Mouse (Mus musculus): ENCODE measurements at regions not wholly inside any gene's neighbourhood (a gene's known extent, or its start where the extent isn't known, plus 50 kb on each side); places are given as distances from the start of the nearest gene placed in this dataset.

DNA sequence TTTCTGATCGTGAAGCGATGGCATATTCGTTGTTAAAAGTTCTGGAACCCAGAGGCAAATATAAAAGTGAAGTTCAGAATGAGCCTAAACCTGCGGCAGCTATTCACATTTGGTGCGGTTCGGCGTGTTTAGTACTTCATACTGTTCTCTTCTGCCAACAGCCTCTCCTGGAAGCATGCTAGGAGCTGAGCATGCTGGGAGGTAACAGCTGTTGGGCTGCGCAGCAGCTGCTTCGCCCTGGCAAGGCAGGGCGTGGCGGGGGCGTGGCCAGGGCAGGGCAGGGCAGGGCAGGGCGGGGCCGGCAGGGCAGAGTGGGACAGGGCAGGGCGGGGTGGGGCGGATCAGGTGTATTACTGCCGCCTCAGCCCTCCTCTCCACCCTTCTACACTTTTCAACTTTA, 107.2 kb upstream of the Mdm1 start:
- peak; percentile 38 for ATAC-seq (ENCODE audit: low read depth)
- Histone ChIP-seq H3K27me3 (ENCODE audit: control insufficient read depth, insufficient read depth, low read depth, low read length) (no peaks in the 10 kb centered on the region), H3K27ac (ENCODE audit: low read length) (no peak overlapping the region), H3K4me2 (ENCODE audit: low read depth, low read length) (no peak overlapping the region), H3K9ac (ENCODE audit: low read length) (no peak overlapping the region), H3K9me3 (ENCODE audit: control insufficient read depth, low read length) (no peaks in the 10 kb centered on the region), H3K36me3 (ENCODE audit: control insufficient read depth, insufficient read depth, low read length) (no peaks in the 10 kb centered on the region), H3K4me1 (replicated peaks; ENCODE audit: control insufficient read depth, insufficient read depth, low read length) (no peaks in the 10 kb centered on the region), H3K4me3 (ENCODE audit: low read length) (no peak overlapping the region)
- 73% methylated on average over 17 of the region's 17 CpGs for WGBS

- WGBS: 82% methylated on average over 13 of the region's 13 CpGs
These were observed 106.6 kb upstream of the Mdm1 start for GRCm38 (mm10) chr10:118035035-118035434.

GRCm38 (mm10) chr10:118038465-118038864, 103.1 kb upstream of the Mdm1 start:
- no peaks in the 10 kb centered on the region for H3K4me1 ChIP-seq (replicated peaks; ENCODE audit: control insufficient read depth, insufficient read depth, low read length)
- no peaks in the 10 kb centered on the region for H3K27me3 ChIP-seq (ENCODE audit: control insufficient read depth, insufficient read depth, low read depth, low read length)
- no peak overlapping the region for H3K4me3 ChIP-seq (ENCODE audit: low read length)
- H3K9ac ChIP-seq (ENCODE audit: low read length): no peak overlapping the region
- no peaks in the 10 kb centered on the region for H3K9me3 ChIP-seq (ENCODE audit: control insufficient read depth, low read length)
- no peak for ATAC-seq (ENCODE audit: low read depth)
- H3K36me3 ChIP-seq (ENCODE audit: control insufficient read depth, insufficient read depth, low read length): no peaks in the 10 kb centered on the region
- 90% methylated on average over 10 of the region's 10 CpGs for WGBS
- no peak overlapping the region for H3K4me2 ChIP-seq (ENCODE audit: low read depth, low read length)
- no peak overlapping the region for H3K27ac ChIP-seq (ENCODE audit: low read length)

More at GRCm38 (mm10) chr10:118035035-118035434, 106.6 kb upstream of the Mdm1 start:
- H3K36me3 ChIP-seq (ENCODE audit: control insufficient read depth, insufficient read depth, low read length): no peaks in the 10 kb centered on the region
- no peak for ATAC-seq (ENCODE audit: low read depth)
- no peak overlapping the region for H3K4me3 ChIP-seq (ENCODE audit: low read length)
- no peaks in the 10 kb centered on the region for H3K27me3 ChIP-seq (ENCODE audit: control insufficient read depth, insufficient read depth, low read depth, low read length)
- H3K9ac ChIP-seq (ENCODE audit: low read length): no peak overlapping the region
- no peak overlapping the region for H3K27ac ChIP-seq (ENCODE audit: low read length)
- H3K9me3 ChIP-seq (ENCODE audit: control insufficient read depth, low read length): no peaks in the 10 kb centered on the region
- no peak overlapping the region for H3K4me2 ChIP-seq (ENCODE audit: low read depth, low read length)
- no peaks in the 10 kb centered on the region for H3K4me1 ChIP-seq (replicated peaks; ENCODE audit: control insufficient read depth, insufficient read depth, low read length)

GRCm38 (mm10) chr10:118039056-118039455, 102.6 kb upstream of the Mdm1 start:
- no peaks in the 10 kb centered on the region for H3K27me3 ChIP-seq (ENCODE audit: control insufficient read depth, insufficient read depth, low read depth, low read length)
- no peaks in the 10 kb centered on the region for H3K9me3 ChIP-seq (ENCODE audit: control insufficient read depth, low read length)
- H3K4me2 ChIP-seq (ENCODE audit: low read depth, low read length): no peak overlapping the region
- no peak overlapping the region for H3K27ac ChIP-seq (ENCODE audit: low read length)
- 79% methylated on average over 4 of the region's 4 CpGs for WGBS
- no peaks in the 10 kb centered on the region for H3K4me1 ChIP-seq (replicated peaks; ENCODE audit: control insufficient read depth, insufficient read depth, low read length)
- ATAC-seq (ENCODE audit: low read depth): no peak
- no peak overlapping the region for H3K9ac ChIP-seq (ENCODE audit: low read length)
- no peaks in the 10 kb centered on the region for H3K36me3 ChIP-seq (ENCODE audit: control insufficient read depth, insufficient read depth, low read length)
- no peak overlapping the region for H3K4me3 ChIP-seq (ENCODE audit: low read length)

DNA sequence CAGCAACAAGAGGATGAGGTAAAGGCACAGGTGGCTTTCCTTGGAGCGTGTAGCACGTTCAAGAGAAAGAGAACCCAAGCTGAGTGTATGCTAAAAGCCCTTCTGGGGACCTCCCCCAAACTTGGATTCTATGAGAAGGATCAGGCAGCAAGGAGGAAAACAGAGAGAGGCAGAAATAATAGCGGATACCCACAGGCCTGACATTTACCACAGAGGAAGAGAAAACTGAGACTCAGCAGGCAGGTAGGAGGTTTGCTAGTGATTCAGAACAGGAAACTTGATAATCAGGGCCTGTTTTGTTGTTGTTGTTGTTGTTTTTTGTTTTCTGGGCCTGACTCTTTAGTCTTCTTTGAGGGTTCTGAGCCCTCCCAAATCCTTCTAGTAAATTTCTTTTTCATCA, 100.5 kb upstream of the Mdm1 start:
- no peak overlapping the region for H3K9ac ChIP-seq (ENCODE audit: low read length)
- no peaks in the 10 kb centered on the region for H3K27me3 ChIP-seq (ENCODE audit: control insufficient read depth, insufficient read depth, low read depth, low read length)
- no peaks in the 10 kb centered on the region for H3K9me3 ChIP-seq (ENCODE audit: control insufficient read depth, low read length)
- H3K4me3 ChIP-seq (ENCODE audit: low read length): no peak overlapping the region
- no peak overlapping the region for H3K4me2 ChIP-seq (ENCODE audit: low read depth, low read length)
- no peaks in the 10 kb centered on the region for H3K36me3 ChIP-seq (ENCODE audit: control insufficient read depth, insufficient read depth, low read length)
- WGBS: 88% methylated on average over 3 of the region's 3 CpGs
- no peak overlapping the region for H3K27ac ChIP-seq (ENCODE audit: low read length)
- no peaks in the 10 kb centered on the region for H3K4me1 ChIP-seq (replicated peaks; ENCODE audit: control insufficient read depth, insufficient read depth, low read length)
- no peak for ATAC-seq (ENCODE audit: low read depth)

DNA sequence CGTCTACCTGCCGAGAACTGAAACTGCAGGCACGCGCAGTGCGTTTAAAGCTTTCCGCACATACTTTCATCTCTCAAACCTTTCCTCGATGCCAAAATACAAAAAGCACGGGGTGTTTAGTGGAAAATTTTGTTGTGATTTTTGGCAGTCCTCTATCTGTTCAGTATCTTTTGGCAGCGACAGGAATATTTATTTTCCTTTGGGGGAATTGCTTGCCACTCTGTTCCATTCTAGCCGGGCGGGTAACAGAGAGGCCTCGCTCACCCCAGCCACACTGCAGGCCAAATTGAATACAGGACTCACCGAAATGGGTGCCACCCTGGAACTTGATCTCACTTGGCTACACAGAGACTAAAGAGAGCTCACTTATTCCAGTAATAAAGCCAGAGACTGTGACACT, 97.8 kb upstream of the Mdm1 start:
- H3K9ac ChIP-seq (ENCODE audit: low read length): no peak overlapping the region
- no peak overlapping the region for H3K4me3 ChIP-seq (ENCODE audit: low read length)
- WGBS: 54% methylated on average over 13 of the region's 13 CpGs
- no peaks in the 10 kb centered on the region for H3K4me1 ChIP-seq (replicated peaks; ENCODE audit: control insufficient read depth, insufficient read depth, low read length)
- no peaks in the 10 kb centered on the region for H3K27me3 ChIP-seq (ENCODE audit: control insufficient read depth, insufficient read depth, low read depth, low read length)
- no peaks in the 10 kb centered on the region for H3K9me3 ChIP-seq (ENCODE audit: control insufficient read depth, low read length)
- H3K4me2 ChIP-seq (ENCODE audit: low read depth, low read length): no peak overlapping the region
- no peak for ATAC-seq (ENCODE audit: low read depth)
- H3K27ac ChIP-seq (ENCODE audit: low read length): no peak overlapping the region
- no peaks in the 10 kb centered on the region for H3K36me3 ChIP-seq (ENCODE audit: control insufficient read depth, insufficient read depth, low read length)

DNA sequence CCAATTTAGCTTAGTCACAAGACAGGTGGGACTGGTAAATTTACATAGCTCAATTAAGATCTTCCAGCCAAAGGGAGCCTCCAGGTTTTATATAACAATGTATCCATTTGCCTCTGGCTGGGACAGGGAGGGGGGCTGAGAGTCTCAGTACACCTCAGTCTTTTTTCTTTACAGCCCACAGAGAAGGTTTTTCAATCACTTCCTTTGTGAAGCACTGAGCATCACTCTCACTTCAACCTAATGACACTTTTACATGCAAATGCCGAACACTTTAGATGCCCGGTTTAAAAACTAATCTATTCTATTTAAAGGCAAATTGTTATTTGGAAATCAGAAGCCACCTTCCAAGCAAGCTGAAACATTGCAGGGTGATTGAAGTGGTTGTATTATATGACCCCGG, 96.8 kb upstream of the Mdm1 start:
- Histone ChIP-seq H3K4me2 (ENCODE audit: low read depth, low read length) (no peak overlapping the region), H3K4me3 (ENCODE audit: low read length) (no peak overlapping the region), H3K36me3 (ENCODE audit: control insufficient read depth, insufficient read depth, low read length) (no peaks in the 10 kb centered on the region), H3K9ac (ENCODE audit: low read length) (no peak overlapping the region), H3K27ac (ENCODE audit: low read length) (no peak overlapping the region), H3K27me3 (ENCODE audit: control insufficient read depth, insufficient read depth, low read depth, low read length) (no peaks in the 10 kb centered on the region), H3K9me3 (ENCODE audit: control insufficient read depth, low read length) (no peaks in the 10 kb centered on the region), H3K4me1 (replicated peaks; ENCODE audit: control insufficient read depth, insufficient read depth, low read length) (no peaks in the 10 kb centered on the region)
- ATAC-seq (ENCODE audit: low read depth): no peak
- WGBS: 74% methylated on average over 3 of the region's 3 CpGs

GRCm38 (mm10) chr10:118045427-118045826, 96.2 kb upstream of the Mdm1 start:
- Histone ChIP-seq H3K36me3 (ENCODE audit: control insufficient read depth, insufficient read depth, low read length) (no peaks in the 10 kb centered on the region), H3K9ac (ENCODE audit: low read length) (no peak overlapping the region), H3K27ac (ENCODE audit: low read length) (no peak overlapping the region), H3K4me1 (replicated peaks; ENCODE audit: control insufficient read depth, insufficient read depth, low read length) (no peaks in the 10 kb centered on the region), H3K27me3 (ENCODE audit: control insufficient read depth, insufficient read depth, low read depth, low read length) (no peaks in the 10 kb centered on the region), H3K4me2 (ENCODE audit: low read depth, low read length) (no peak overlapping the region), H3K9me3 (ENCODE audit: control insufficient read depth, low read length) (no peaks in the 10 kb centered on the region), H3K4me3 (ENCODE audit: low read length) (no peak overlapping the region)
- 83% methylated on average over 2 of the region's 2 CpGs for WGBS
- ATAC-seq (ENCODE audit: low read depth): no peak

GRCm38 (mm10) chr10:118046328-118046727, 95.3 kb upstream of the Mdm1 start:
- Histone ChIP-seq H3K27me3 (ENCODE audit: control insufficient read depth, insufficient read depth, low read depth, low read length) (no peaks in the 10 kb centered on the region), H3K4me3 (ENCODE audit: low read length) (no peak overlapping the region), H3K36me3 (ENCODE audit: control insufficient read depth, insufficient read depth, low read length) (no peaks in the 10 kb centered on the region), H3K4me2 (ENCODE audit: low read depth, low read length) (no peak overlapping the region), H3K9me3 (ENCODE audit: control insufficient read depth, low read length) (no peaks in the 10 kb centered on the region), H3K27ac (ENCODE audit: low read length) (no peak overlapping the region), H3K9ac (ENCODE audit: low read length) (no peak overlapping the region), H3K4me1 (replicated peaks; ENCODE audit: control insufficient read depth, insufficient read depth, low read length) (no peaks in the 10 kb centered on the region)
- 74% methylated on average over 4 of the region's 4 CpGs for WGBS
- no peak for ATAC-seq (ENCODE audit: low read depth)

- Histone ChIP-seq H3K27ac (ENCODE audit: low read length) (no peak overlapping the region), H3K4me3 (ENCODE audit: low read length) (no peak overlapping the region), H3K4me1 (replicated peaks; ENCODE audit: control insufficient read depth, insufficient read depth, low read length) (no peaks in the 10 kb centered on the region), H3K9ac (ENCODE audit: low read length) (no peak overlapping the region), H3K4me2 (ENCODE audit: low read depth, low read length) (no peak overlapping the region), H3K9me3 (ENCODE audit: control insufficient read depth, low read length) (no peaks in the 10 kb centered on the region), H3K36me3 (ENCODE audit: control insufficient read depth, insufficient read depth, low read length) (no peaks in the 10 kb centered on the region), H3K27me3 (ENCODE audit: control insufficient read depth, insufficient read depth, low read depth, low read length) (no peaks in the 10 kb centered on the region)
- WGBS: 84% methylated on average over 1 of the region's 1 CpGs
- no peak for ATAC-seq (ENCODE audit: low read depth)
These were observed 94.8 kb upstream of the Mdm1 start for GRCm38 (mm10) chr10:118046831-118047230.
